Mouse (Mus musculus) lung, postnatal 0 days (tissue): Measurements from ENCODE around the gene Sin3a.

Source experiments
- CTCF ChIP-seq: IDR thresholded peaks from 2 replicates; pipeline ENCODE4 v1.5.1; 2016; ENCODE audit warnings: antibody characterized with exemption, mild to moderate bottlenecking
- EP300 ChIP-seq: IDR thresholded peaks from 2 replicates; pipeline ENCODE4 v1.6.1; 2016; ENCODE audit warnings: antibody characterized with exemption, mild to moderate bottlenecking, control low read depth

DNA sequence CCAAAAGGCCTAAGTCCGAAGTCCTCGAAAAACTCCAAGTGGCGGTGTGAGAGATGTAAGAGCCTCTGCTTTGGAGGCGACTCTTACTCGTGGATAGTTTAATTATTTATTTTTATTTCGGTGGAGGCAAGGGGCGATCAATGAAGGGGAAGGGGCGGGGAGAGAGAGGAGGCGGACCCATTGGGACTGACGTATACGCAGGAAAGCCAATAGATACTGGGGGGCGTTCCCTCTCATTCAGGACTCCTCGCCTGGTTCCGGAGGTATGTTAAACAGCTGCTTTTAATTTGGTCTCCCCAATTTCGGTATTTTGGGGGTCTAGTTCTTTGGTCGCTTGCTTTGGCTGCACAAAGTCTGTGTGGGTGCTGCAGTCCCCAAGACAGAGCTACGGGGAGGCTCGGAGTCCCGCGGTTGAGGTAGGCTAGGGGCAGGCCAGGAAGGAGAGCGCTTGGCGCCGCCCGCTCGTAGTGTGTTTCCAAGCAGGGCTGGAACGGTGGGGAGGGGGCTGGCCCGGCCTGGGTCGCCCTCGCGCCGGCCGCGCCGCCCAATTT lies at the start of gene Sin3a:
- no peak for TF ChIP-seq CTCF
- no peak for TF ChIP-seq EP300
